Mouse (Mus musculus) kidney, adult 2 months (tissue): ENCODE measurements at regions not wholly inside any gene's neighbourhood (a gene's known extent, or its start where the extent isn't known, plus 50 kb on each side); places are given as distances from the start of the nearest gene placed in this dataset.

ENCODE experiments used
- DNase-seq: peaks from one replicate; pipeline ENCODE4 v3.0.0; 2021
- H3K27ac ChIP-seq: fragments of 200-500 bp; 2 replicates; pipeline ENCODE4 v1.5.1; 2012; ENCODE audit warnings: low read depth, low read length, control low read depth, inconsistent platforms; ENCODE audit not compliant: insufficient read depth
- H3K27me3 ChIP-seq: fragments of 200-500 bp; replicated peaks from 2 replicates; pipeline ENCODE4 v1.6.1; 2012; ENCODE audit warnings: mild to moderate bottlenecking, moderate library complexity, low read length, inconsistent platforms; ENCODE audit not compliant: control insufficient read depth, insufficient read depth
- H3K36me3 ChIP-seq: fragments of 200-500 bp; 2 replicates; pipeline ENCODE4 v1.6.1; 2012; ENCODE audit warnings: mild to moderate bottlenecking, moderate library complexity, low read length, inconsistent platforms; ENCODE audit not compliant: control insufficient read depth, insufficient read depth
- H3K4me1 ChIP-seq: fragments of 200-500 bp; 2 replicates; pipeline ENCODE4 v1.6.1; 2011; ENCODE audit warnings: low read length; ENCODE audit not compliant: control insufficient read depth, insufficient read depth
- H3K4me3 ChIP-seq: fragments of 200-500 bp; 2 replicates; pipeline ENCODE4 v1.5.1; 2011; ENCODE audit warnings: mild to moderate bottlenecking, low read depth, low read length, control low read depth; ENCODE audit not compliant: insufficient read depth
- CTCF ChIP-seq: fragments of 200-500 bp; conservative IDR thresholded peaks from 2 replicates; pipeline ENCODE4 v1.5.1; 2011; ENCODE audit warnings: low read depth, mild to moderate bottlenecking, control low read depth, low read length, moderate library complexity, mixed read lengths; ENCODE audit not compliant: insufficient read depth, insufficient read length
- POLR2A ChIP-seq: fragments of 200-500 bp; IDR thresholded peaks from one replicate; pipeline ENCODE4 v1.6.1; 2011; ENCODE audit warnings: low read depth, low read length, control low read depth
- WGBS: fragments of 180-500 bp; shearing (Covaris S2); methylation state at CpG from one replicate; pipeline ENCODE4 v1.1.7; 2018; 5-methylcytosine and 5-hydroxymethylcytosine counted together

- H3K27me3 ChIP-seq, result no peaks in the 10 kb centered on the region
- WGBS, result 55% methylated on average over 8 of the region's 8 CpGs
- no peaks in the 10 kb centered on the region for H3K4me1 ChIP-seq
- TF ChIP-seq CTCF (no peak), POLR2A (no peak)
- H3K27ac ChIP-seq, result no peak overlapping the region
- H3K36me3 ChIP-seq, result no peaks in the 10 kb centered on the region
- no peak overlapping the region for H3K4me3 ChIP-seq
- no peak for DNase-seq
These were observed 250.8 kb downstream of the Bcl11b start for GRCm38 (mm10) chr12:107752587-107752986.

GRCm38 (mm10) chr12:107753022-107753421, 250.4 kb downstream of the Bcl11b start:
- no peak for TF ChIP-seq CTCF
- no peak for TF ChIP-seq POLR2A
- H3K27ac ChIP-seq, result no peak overlapping the region
- no peaks in the 10 kb centered on the region for H3K27me3 ChIP-seq
- no peaks in the 10 kb centered on the region for H3K4me1 ChIP-seq
- H3K36me3 ChIP-seq, result no peaks in the 10 kb centered on the region
- DNase-seq, result peak; percentile 5
- WGBS, result 81% methylated on average over 8 of the region's 8 CpGs
- no peak overlapping the region for H3K4me3 ChIP-seq

- 61% methylated on average over 6 of the region's 6 CpGs for WGBS
- TF ChIP-seq CTCF (no peak), POLR2A (no peak)
- DNase-seq, result no peak
- Histone ChIP-seq H3K4me1 (no peaks in the 10 kb centered on the region), H3K4me3 (no peak overlapping the region), H3K27ac (no peak overlapping the region), H3K36me3 (no peaks in the 10 kb centered on the region), H3K27me3 (no peaks in the 10 kb centered on the region)
These were observed 249.9 kb downstream of the Bcl11b start for GRCm38 (mm10) chr12:107753536-107753935.

GRCm38 (mm10) chr12:107754885-107755284, 248.5 kb downstream of the Bcl11b start:
- no peaks in the 10 kb centered on the region for H3K27me3 ChIP-seq
- no peaks in the 10 kb centered on the region for H3K36me3 ChIP-seq
- DNase-seq, result no peak
- TF ChIP-seq CTCF (no peak), POLR2A (no peak)
- no peak overlapping the region for H3K27ac ChIP-seq
- 53% methylated on average over 8 of the region's 8 CpGs for WGBS
- no peaks in the 10 kb centered on the region for H3K4me1 ChIP-seq
- H3K4me3 ChIP-seq, result no peak overlapping the region

- Histone ChIP-seq H3K27ac (no peak overlapping the region), H3K36me3 (no peaks in the 10 kb centered on the region), H3K4me1 (no peaks in the 10 kb centered on the region), H3K4me3 (no peak overlapping the region), H3K27me3 (no peaks in the 10 kb centered on the region)
- WGBS, result 87% methylated on average over 13 of the region's 13 CpGs
- DNase-seq, result no peak
- TF ChIP-seq POLR2A (no peak), CTCF (no peak)
These were observed 247.4 kb downstream of the Bcl11b start for GRCm38 (mm10) chr12:107755820-107756517.

- no peak overlapping the region for H3K4me3 ChIP-seq
- H3K27me3 ChIP-seq, result no peaks in the 10 kb centered on the region
- DNase-seq, result no peak
- WGBS, result 59% methylated on average over 10 of the region's 10 CpGs
- no peak overlapping the region for H3K27ac ChIP-seq
- H3K36me3 ChIP-seq, result no peaks in the 10 kb centered on the region
- TF ChIP-seq POLR2A, result no peak
- no peak for TF ChIP-seq CTCF
- no peaks in the 10 kb centered on the region for H3K4me1 ChIP-seq
These were observed 246.2 kb downstream of the Bcl11b start for GRCm38 (mm10) chr12:107757184-107757583.

- Histone ChIP-seq H3K27ac (no peak overlapping the region), H3K36me3 (no peaks in the 10 kb centered on the region), H3K27me3 (no peaks in the 10 kb centered on the region), H3K4me1 (no peaks in the 10 kb centered on the region), H3K4me3 (no peak overlapping the region)
- 31% methylated on average over 16 of the region's 16 CpGs for WGBS
- DNase-seq, result no peak
- TF ChIP-seq POLR2A, result no peak
- no peak for TF ChIP-seq CTCF
These were observed 245.2 kb downstream of the Bcl11b start for GRCm38 (mm10) chr12:107757996-107758791.
